Mouse (Mus musculus): ENCODE results near the gene Pbxip1. TPM values are rescaled to one million over a fixed set of nuclear protein-coding genes. Genes with fewer than 3 reads are reported as not detected.

Pbxip1 gene
- polyA plus RNA-seq, 1 experiment from 2014 or later: 40.4 TPM

DNA sequence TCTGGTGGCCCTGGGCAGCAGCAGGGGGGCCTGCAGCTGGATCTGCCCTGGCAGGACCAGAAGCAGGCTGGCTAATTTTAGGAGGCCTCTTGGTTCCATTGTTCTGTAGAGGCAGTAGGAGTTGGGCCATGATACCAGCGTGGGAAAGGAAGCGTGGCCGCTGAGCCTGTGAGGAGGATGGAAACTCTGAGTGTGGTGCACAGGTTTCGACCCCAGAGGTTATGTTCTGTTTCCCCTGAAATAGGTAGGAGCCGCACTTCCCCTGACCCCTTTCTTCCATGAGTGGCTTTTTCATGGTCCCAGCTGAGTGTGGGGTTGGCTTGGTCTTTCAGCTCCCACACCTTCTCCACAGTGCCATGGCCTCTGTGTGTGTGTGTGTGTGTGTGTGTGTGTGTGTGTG is 55.1 kb downstream of the Pbxip1 start:
- no peak for ATAC-seq (ENCODE audit: insufficient number of reproducible peaks, low FRiP score, low TSS enrichment, low read depth)
- 85% methylated on average over 5 of the region's 5 CpGs for WGBS
- H3K27ac ChIP-seq (replicated peaks): no peak overlapping the region
- no peaks in the 10 kb centered on the region for H3K36me3 ChIP-seq
- H3K4me1 ChIP-seq: peaks cover 7% of the 10 kb centered on the region; the same call in 1 of the 2 replicates
- H3K9me3 ChIP-seq (replicated peaks): no peaks in the 10 kb centered on the region
- H3K27me3 ChIP-seq: no peaks in the 10 kb centered on the region
- H3K4me3 ChIP-seq (replicated peaks): no peak overlapping the region
- no peak overlapping the region for H3K4me2 ChIP-seq (replicated peaks)
- H3K9ac ChIP-seq: no peak overlapping the region

DNA sequence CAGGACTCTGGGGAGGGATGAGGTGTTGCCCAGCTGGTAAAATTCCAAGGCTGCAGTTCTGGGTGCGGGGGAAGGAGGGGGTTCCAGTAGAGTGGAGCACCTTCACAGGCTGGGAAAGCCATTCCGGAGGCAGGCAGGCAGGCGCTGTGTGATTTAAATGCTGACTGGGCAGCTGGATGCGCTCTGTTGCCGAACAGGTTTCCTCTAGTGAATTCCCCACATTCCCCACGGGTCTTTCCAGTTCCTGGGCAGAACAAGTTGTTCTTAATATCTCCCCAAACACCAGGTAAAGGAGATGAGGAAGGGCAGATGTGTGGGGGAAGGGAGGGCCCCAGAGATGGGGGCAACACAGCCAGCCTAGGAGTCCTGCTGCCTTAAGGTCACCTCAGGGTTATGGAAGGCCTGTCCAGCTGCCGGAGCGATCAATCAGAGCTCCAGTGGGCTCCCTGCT is 56.2 kb downstream of the Pbxip1 start:
- Histone ChIP-seq H3K27ac (replicated peaks) (peak overlapping the region; percentile 41; the same call in 1 of the 2 replicates), H3K9me3 (replicated peaks) (no peaks in the 10 kb centered on the region), H3K4me2 (replicated peaks) (no peak overlapping the region), H3K36me3 (no peaks in the 10 kb centered on the region), H3K9ac (no peak overlapping the region), H3K27me3 (no peaks in the 10 kb centered on the region), H3K4me3 (replicated peaks) (no peak overlapping the region), H3K4me1 (peaks cover 7% of the 10 kb centered on the region; the same call in 1 of the 2 replicates)
- no peak for ATAC-seq (ENCODE audit: insufficient number of reproducible peaks, low FRiP score, low TSS enrichment, low read depth)
- 38% methylated on average over 8 of the region's 8 CpGs for WGBS

DNA sequence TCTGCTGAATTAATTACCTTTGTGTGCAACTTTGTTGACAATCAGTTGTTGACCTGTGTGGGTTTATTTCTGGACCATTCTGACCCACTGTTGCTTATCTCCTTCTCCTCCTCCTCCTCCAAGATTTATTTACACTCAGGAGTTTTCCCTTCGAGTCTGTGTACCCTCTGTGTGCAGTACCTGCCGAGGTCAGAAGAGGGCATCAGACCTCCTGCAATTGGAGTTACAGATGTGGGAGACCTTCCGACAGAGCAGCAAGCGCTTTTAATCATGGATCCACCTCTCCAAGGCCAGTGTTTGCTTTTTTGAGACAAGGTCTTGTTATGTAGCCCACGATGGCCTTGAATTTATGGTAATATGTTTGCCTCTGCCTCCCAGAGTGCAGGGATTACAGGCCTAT is 58.1 kb downstream of the Pbxip1 start:
- Histone ChIP-seq H3K4me2 (replicated peaks) (no peak overlapping the region), H3K4me3 (replicated peaks) (no peak overlapping the region), H3K36me3 (no peaks in the 10 kb centered on the region), H3K9ac (no peak overlapping the region), H3K9me3 (replicated peaks) (no peaks in the 10 kb centered on the region), H3K4me1 (peaks cover 7% of the 10 kb centered on the region; the same call in 1 of the 2 replicates), H3K27me3 (no peaks in the 10 kb centered on the region), H3K27ac (replicated peaks) (no peak overlapping the region)
- ATAC-seq (ENCODE audit: insufficient number of reproducible peaks, low FRiP score, low TSS enrichment, low read depth): no peak
- WGBS: 87% methylated on average over 5 of the region's 5 CpGs

DNA sequence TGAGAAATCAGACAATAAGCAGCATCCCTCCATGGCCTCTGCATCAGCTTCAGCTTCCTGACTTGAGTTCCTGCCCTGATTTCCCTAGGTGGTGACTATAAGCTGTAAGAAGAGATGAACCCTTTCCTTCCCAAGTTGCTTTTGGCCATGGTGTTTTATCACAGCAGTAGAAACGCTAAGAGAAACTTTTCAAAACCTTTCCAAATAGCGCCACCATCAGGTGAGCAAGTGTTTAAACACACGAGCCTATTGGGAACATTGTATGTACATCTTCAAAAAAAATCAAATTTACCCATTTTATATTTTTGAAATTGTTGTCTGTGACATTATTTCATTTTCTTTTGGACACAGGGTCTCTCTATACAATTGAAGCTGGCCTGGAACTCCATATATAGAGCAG is 59.9 kb downstream of the Pbxip1 start:
- Histone ChIP-seq H3K9ac (no peak overlapping the region), H3K4me2 (replicated peaks) (no peak overlapping the region), H3K36me3 (no peaks in the 10 kb centered on the region), H3K4me1 (peaks cover 7% of the 10 kb centered on the region; the same call in 1 of the 2 replicates), H3K27ac (replicated peaks) (no peak overlapping the region), H3K9me3 (replicated peaks) (no peaks in the 10 kb centered on the region), H3K27me3 (no peaks in the 10 kb centered on the region), H3K4me3 (replicated peaks) (no peak overlapping the region)
- 69% methylated on average over 3 of the region's 3 CpGs for WGBS
- ATAC-seq (ENCODE audit: insufficient number of reproducible peaks, low FRiP score, low TSS enrichment, low read depth): no peak

DNA sequence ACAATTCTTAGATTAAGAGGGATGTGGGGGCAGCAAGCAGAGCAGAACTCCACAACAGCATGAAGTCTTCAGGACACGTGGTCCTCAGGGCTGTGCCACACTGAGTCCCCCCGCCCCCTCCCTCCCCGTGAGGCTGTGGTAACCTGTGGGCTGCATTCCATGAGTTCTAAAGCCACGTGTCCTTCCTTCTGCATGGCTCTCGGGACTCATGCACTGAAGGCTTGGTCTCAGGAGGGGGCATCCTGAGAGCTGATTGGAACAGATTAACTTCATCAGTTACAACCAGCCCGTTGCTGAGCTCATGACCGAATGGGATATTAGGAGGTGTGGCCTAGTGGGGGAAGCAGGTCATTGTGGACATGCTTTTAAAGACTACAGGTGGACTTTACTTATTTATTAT is 63.2 kb downstream of the Pbxip1 start:
- no peak overlapping the region for H3K9ac ChIP-seq
- H3K27me3 ChIP-seq: no peaks in the 10 kb centered on the region
- 37% methylated on average over 7 of the region's 7 CpGs for WGBS
- no peaks in the 10 kb centered on the region for H3K4me1 ChIP-seq
- no peak overlapping the region for H3K4me3 ChIP-seq (replicated peaks)
- no peak overlapping the region for H3K4me2 ChIP-seq (replicated peaks)
- no peak overlapping the region for H3K27ac ChIP-seq (replicated peaks)
- no peaks in the 10 kb centered on the region for H3K36me3 ChIP-seq
- no peaks in the 10 kb centered on the region for H3K9me3 ChIP-seq (replicated peaks)
- no peak for ATAC-seq (ENCODE audit: insufficient number of reproducible peaks, low FRiP score, low TSS enrichment, low read depth)

Other genes with a start within 250 kb of the Pbxip1 start
- 49.0 and 55.6 TPM in 2 replicates for gene Gba, start 233.8 kb upstream of the Pbxip1 start, polyA plus RNA-seq (2015; fragmentation: Nextera tagmentation; extraction: Ambion mirVana)
- 47.1 and 59.7 TPM in 2 replicates for gene Thbs3, start 221.5 kb upstream of the Pbxip1 start, polyA plus RNA-seq (2015; fragmentation: Nextera tagmentation; extraction: Ambion mirVana)
- gene Mtx1, start 209.6 kb upstream of the Pbxip1 start, polyA plus RNA-seq (2015; fragmentation: Nextera tagmentation; extraction: Ambion mirVana): 173 and 196 TPM in 2 replicates
- 4.0 and 10.2 TPM in 2 replicates for gene Muc1, start 207.6 kb upstream of the Pbxip1 start, polyA plus RNA-seq (2015; fragmentation: Nextera tagmentation; extraction: Ambion mirVana)
- 294 and 310 TPM in 2 replicates for gene Krtcap2, start 190.7 kb upstream of the Pbxip1 start, polyA plus RNA-seq (2015; fragmentation: Nextera tagmentation; extraction: Ambion mirVana)
- 5.0 and 5.9 TPM in 2 replicates for gene Trim46, start 190.4 kb upstream of the Pbxip1 start, polyA plus RNA-seq (2015; fragmentation: Nextera tagmentation; extraction: Ambion mirVana)
- 150 and 173 TPM in 2 replicates for gene Dpm3, start 177.3 kb upstream of the Pbxip1 start, polyA plus RNA-seq (2015; fragmentation: Nextera tagmentation; extraction: Ambion mirVana)
- 71.8 and 72.2 TPM in 2 replicates for gene Slc50a1, start 166.1 kb upstream of the Pbxip1 start, polyA plus RNA-seq (2015; fragmentation: Nextera tagmentation; extraction: Ambion mirVana)
- 55.8 and 57.4 TPM in 2 replicates for gene Efna1, start 155.6 kb upstream of the Pbxip1 start, polyA plus RNA-seq (2015; fragmentation: Nextera tagmentation; extraction: Ambion mirVana)
- 42.3 and 47.2 TPM in 2 replicates for gene Efna3, start 113.7 kb upstream of the Pbxip1 start, polyA plus RNA-seq (2015; fragmentation: Nextera tagmentation; extraction: Ambion mirVana)
- gene Efna4, start 98.7 kb upstream of the Pbxip1 start, polyA plus RNA-seq (2015; fragmentation: Nextera tagmentation; extraction: Ambion mirVana): 28.1 and 31.0 TPM in 2 replicates
- 93.2 and 96.1 TPM in 2 replicates for gene Adam15, start 86.7 kb upstream of the Pbxip1 start, polyA plus RNA-seq (2015; fragmentation: Nextera tagmentation; extraction: Ambion mirVana)
- 0.13 and 0.21 TPM in 2 replicates for gene Dcst2, start 74.7 kb upstream of the Pbxip1 start, polyA plus RNA-seq (2015; fragmentation: Nextera tagmentation; extraction: Ambion mirVana)
- gene Dcst1, start 71.5 kb upstream of the Pbxip1 start, polyA plus RNA-seq (2015; fragmentation: Nextera tagmentation; extraction: Ambion mirVana): 0.46 and 0.64 TPM in 2 replicates
- gene Zbtb7b, start 41.9 kb upstream of the Pbxip1 start, polyA plus RNA-seq (2015; fragmentation: Nextera tagmentation; extraction: Ambion mirVana): 8.2 and 9.0 TPM in 2 replicates
- 0.25 and 0.91 TPM in 2 replicates for gene Lenep, start 33.9 kb upstream of the Pbxip1 start, polyA plus RNA-seq (2015; fragmentation: Nextera tagmentation; extraction: Ambion mirVana)
- gene Flad1, start 24.8 kb upstream of the Pbxip1 start, polyA plus RNA-seq (2015; fragmentation: Nextera tagmentation; extraction: Ambion mirVana): 28.5 and 34.6 TPM in 2 replicates
- gene Cks1b, start 18.3 kb upstream of the Pbxip1 start, polyA plus RNA-seq (2015; fragmentation: Nextera tagmentation; extraction: Ambion mirVana): 342 and 356 TPM in 2 replicates
- 110 and 113 TPM in 2 replicates for gene Shc1, start 18.3 kb upstream of the Pbxip1 start, polyA plus RNA-seq (2015; fragmentation: Nextera tagmentation; extraction: Ambion mirVana)
- gene Pygo2, start 6.5 kb upstream of the Pbxip1 start, polyA plus RNA-seq (2015; fragmentation: Nextera tagmentation; extraction: Ambion mirVana): 47.7 and 51.3 TPM in 2 replicates
- gene Pmvk, start 17.8 kb downstream of the Pbxip1 start, polyA plus RNA-seq (2015; fragmentation: Nextera tagmentation; extraction: Ambion mirVana): 51.3 and 59.1 TPM in 2 replicates
- 2.7 and 4.3 TPM in 2 replicates for gene Kcnn3, start 83.5 kb downstream of the Pbxip1 start, polyA plus RNA-seq (2015; fragmentation: Nextera tagmentation; extraction: Ambion mirVana)

Measured in embryonic facial prominence, embryonic 15.5 days (tissue).